Mouse (Mus musculus) urinary bladder, postnatal 10 days (tissue): Measurements from ENCODE around the gene Nrp2.

Experiments used
- DNase-seq: peaks from one replicate; pipeline ENCODE4 v3.0.0; 2022; ENCODE audit warnings: low spot score

Nrp2 gene

GRCm38 (mm10) chr1:62751011-62752006 lies 48.2 kb downstream of the Nrp2 start:
- DNase-seq, result no peak

GRCm38 (mm10) chr1:62752055-62752454 lies 49.0 kb downstream of the Nrp2 start:
- DNase-seq, result no peak

- DNase-seq, result no peak
Measured at GRCm38 (mm10) chr1:62752661-62753333, 49.7 kb downstream of the Nrp2 start.

- no peak for DNase-seq
Measured at GRCm38 (mm10) chr1:62754066-62754835, 51.2 kb downstream of the Nrp2 start.

GRCm38 (mm10) chr1:62760086-62760485 lies 57.0 kb downstream of the Nrp2 start:
- DNase-seq, result no peak

- no peak for DNase-seq
Measured at GRCm38 (mm10) chr1:62760565-62760964, 57.5 kb downstream of the Nrp2 start.

GRCm38 (mm10) chr1:62763779-62764178 lies 60.7 kb downstream of the Nrp2 start:
- DNase-seq, result no peak

GRCm38 (mm10) chr1:62765171-62765570 lies 62.1 kb downstream of the Nrp2 start:
- DNase-seq, result no peak

GRCm38 (mm10) chr1:62766766-62767165 lies 63.7 kb downstream of the Nrp2 start:
- DNase-seq, result no peak

GRCm38 (mm10) chr1:62767611-62768010 lies 64.5 kb downstream of the Nrp2 start:
- no peak for DNase-seq

GRCm38 (mm10) chr1:62770576-62770975 lies 67.5 kb downstream of the Nrp2 start:
- DNase-seq, result no peak

GRCm38 (mm10) chr1:62772391-62772790 lies 69.3 kb downstream of the Nrp2 start:
- no peak for DNase-seq

- no peak for DNase-seq
Measured at GRCm38 (mm10) chr1:62773105-62773920, 70.2 kb downstream of the Nrp2 start.

- no peak for DNase-seq
Measured at GRCm38 (mm10) chr1:62773921-62774191, 70.8 kb downstream of the Nrp2 start.

GRCm38 (mm10) chr1:62774288-62775218 lies 71.5 kb downstream of the Nrp2 start:
- no peak for DNase-seq

GRCm38 (mm10) chr1:62777320-62778235 lies 74.5 kb downstream of the Nrp2 start:
- no peak for DNase-seq

GRCm38 (mm10) chr1:62778910-62779309 lies 75.8 kb downstream of the Nrp2 start:
- no peak for DNase-seq

- DNase-seq, result no peak
Measured at GRCm38 (mm10) chr1:62780068-62780761, 77.1 kb downstream of the Nrp2 start.

GRCm38 (mm10) chr1:62782155-62782554 lies 79.1 kb downstream of the Nrp2 start:
- no peak for DNase-seq
